Mouse (Mus musculus) bone marrow macrophage, adult 2 months (primary cell): Measurements from ENCODE around the gene Inpp4a.

ENCODE experiments used
- CTCF ChIP-seq: IDR thresholded peaks from 2 replicates; pipeline ENCODE4 v1.5.1; 2012; ENCODE audit warnings: low read depth, mild to moderate bottlenecking, low read length, moderate library complexity
- POLR2A ChIP-seq: IDR thresholded peaks from 2 replicates; pipeline ENCODE4 v1.6.1; 2012; ENCODE audit warnings: mild to moderate bottlenecking, low read depth, low read length, borderline replicate concordance

DNA sequence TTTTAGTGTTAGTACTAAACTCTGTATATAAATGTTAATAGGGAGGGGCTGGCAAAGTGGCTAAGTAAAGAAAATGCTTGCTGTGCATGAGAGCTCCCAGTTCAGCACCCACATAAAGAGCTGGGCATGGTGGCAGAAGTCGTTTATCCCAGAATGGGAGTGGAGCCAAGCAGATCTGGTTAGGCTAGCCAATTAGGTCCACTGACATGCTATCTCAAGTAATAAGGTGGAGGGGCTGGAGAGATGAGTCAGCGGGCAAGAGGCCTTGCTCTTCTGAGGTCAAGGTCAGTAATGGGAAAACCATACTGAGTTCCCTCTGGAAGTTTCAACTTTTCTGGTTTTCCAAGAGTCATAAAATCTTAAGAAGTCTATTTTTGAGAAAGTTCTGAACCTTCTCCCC is 129.2 kb downstream of the Inpp4a start:
- no peak for TF ChIP-seq POLR2A
- no peak for TF ChIP-seq CTCF
